Mouse (Mus musculus) MEL (cell line): ENCODE results near the gene L3mbtl4. TPM values are rescaled to one million over a fixed set of nuclear protein-coding genes. Genes with fewer than 3 reads are reported as not detected.

ENCODE experiments used
- DNase-seq: peaks from one replicate; pipeline ENCODE4 v3.0.0; 2011; ENCODE audit warnings: low read depth, low spot score
- H3K27ac ChIP-seq: 2 replicates; pipeline ENCODE4 v1.5.1; 2012; ENCODE audit warnings: low read depth, mild to moderate bottlenecking, control low read depth, low read length, moderate library complexity; ENCODE audit not compliant: control insufficient read depth
- H3K27me3 ChIP-seq, 2 experiments: fragments of 150-350 bp in 1 of 2; sonication (generic) in 1 of 2; 2 replicates each; pipeline ENCODE4 v1.6.1; 2012; ENCODE audit warnings: low read length in 2 of 2, mild to moderate bottlenecking in 2 of 2, improper control_type of control experiment in 1 of 2, moderate library complexity in 1 of 2; ENCODE audit not compliant: insufficient read depth in 2 of 2, control insufficient read depth in 1 of 2
- H3K36me3 ChIP-seq, 2 experiments: 2 replicates each; pipeline ENCODE4 v1.6.1; 2012 to 2014; ENCODE audit warnings: low read length in 2 of 2, improper control_type of control experiment in 1 of 2, inconsistent platforms in 1 of 2, mild to moderate bottlenecking in 1 of 2; ENCODE audit not compliant: insufficient read depth in 2 of 2, control insufficient read depth in 1 of 2
- H3K4me1 ChIP-seq, 2 experiments: fragments of 150-350 bp in 1 of 2; sonication (generic) in 1 of 2; 2 replicates each; pipeline ENCODE4 v1.6.1; 2012; ENCODE audit warnings: low read length in 2 of 2, improper control_type of control experiment in 1 of 2, mild to moderate bottlenecking in 1 of 2; ENCODE audit not compliant: insufficient read depth in 2 of 2, control insufficient read depth in 1 of 2
- H3K4me3 ChIP-seq, 2 experiments: fragments of 150-350 bp in 1 of 2; sonication (generic) in 1 of 2; 2 replicates each; pipeline ENCODE4 v1.5.1; 2012; ENCODE audit warnings: low read depth in 2 of 2, low read length in 2 of 2, mild to moderate bottlenecking in 2 of 2, moderate library complexity in 2 of 2, control low read depth in 1 of 2, improper control_type of control experiment in 1 of 2; ENCODE audit not compliant: control insufficient read depth in 1 of 2, insufficient read depth in 1 of 2
- H3K79me2 ChIP-seq: 2 replicates; pipeline ENCODE4 v1.6.1; 2012; ENCODE audit warnings: mild to moderate bottlenecking, low read length, moderate library complexity; ENCODE audit not compliant: control insufficient read depth, poor library complexity, insufficient read depth
- H3K9ac ChIP-seq: 2 replicates; pipeline ENCODE4 v1.6.1; 2012; ENCODE audit warnings: low read depth, mild to moderate bottlenecking, control low read depth, low read length, moderate library complexity; ENCODE audit not compliant: control insufficient read depth, poor library complexity, severe bottlenecking
- H3K9me3 ChIP-seq: fragments of 150-350 bp; sonication (generic); replicated peaks from 2 replicates; pipeline ENCODE4 v1.6.1; 2012; ENCODE audit warnings: mild to moderate bottlenecking, low read length, improper control_type of control experiment, moderate library complexity; ENCODE audit not compliant: insufficient read depth
- BHLHE40 ChIP-seq: IDR thresholded peaks from 2 replicates; pipeline ENCODE4 v1.6.1; 2012; ENCODE audit warnings: low read depth, mild to moderate bottlenecking, inconsistent platforms, low read length, improper control_type of control experiment, borderline replicate concordance
- CHD1 ChIP-seq: IDR thresholded peaks from 2 replicates; pipeline ENCODE4 v1.6.1; 2012; ENCODE audit warnings: low read depth, mild to moderate bottlenecking, inconsistent platforms, low read length, improper control_type of control experiment
- E2F4 ChIP-seq: IDR thresholded peaks from 2 replicates; pipeline ENCODE4 v1.6.1; 2011; ENCODE audit warnings: low read depth, low read length, improper control_type of control experiment, borderline replicate concordance
- GATA1 ChIP-seq: IDR thresholded peaks from 2 replicates; pipeline ENCODE4 v1.6.1; 2011; ENCODE audit warnings: low read depth, low read length, improper control_type of control experiment
- HCFC1 ChIP-seq: IDR thresholded peaks from 2 replicates; pipeline ENCODE4 v1.6.1; 2012; ENCODE audit warnings: low read depth, mild to moderate bottlenecking, inconsistent platforms, low read length, improper control_type of control experiment, moderate library complexity
- JUND ChIP-seq: IDR thresholded peaks from 2 replicates; pipeline ENCODE4 v1.6.1; 2011; ENCODE audit warnings: low read depth, mild to moderate bottlenecking, improper control_type of control experiment, low read length
- MAFK ChIP-seq: IDR thresholded peaks from 2 replicates; pipeline ENCODE4 v1.6.1; 2011; ENCODE audit warnings: low read depth, mild to moderate bottlenecking, low read length, improper control_type of control experiment, borderline replicate concordance
- MEF2A ChIP-seq: IDR thresholded peaks from 2 replicates; pipeline ENCODE4 v1.6.1; 2014; ENCODE audit warnings: low read depth, mild to moderate bottlenecking, inconsistent platforms, low read length, improper control_type of control experiment; ENCODE audit not compliant: poor library complexity, insufficient replicate concordance, severe bottlenecking; ENCODE audit errors: extremely low read depth
- MYB ChIP-seq: IDR thresholded peaks from 2 replicates; pipeline ENCODE4 v1.6.1; 2011; ENCODE audit warnings: mild to moderate bottlenecking, low read depth, low read length, improper control_type of control experiment
- MYC ChIP-seq: IDR thresholded peaks from 2 replicates; pipeline ENCODE4 v1.6.1; 2011; ENCODE audit warnings: low read depth, mild to moderate bottlenecking, low read length, improper control_type of control experiment, moderate library complexity
- NELFE ChIP-seq: IDR thresholded peaks from 2 replicates; pipeline ENCODE4 v1.6.1; 2011; ENCODE audit warnings: low read depth, low read length, improper control_type of control experiment
- RAD21 ChIP-seq: IDR thresholded peaks from 2 replicates; pipeline ENCODE4 v1.6.1; 2011; ENCODE audit warnings: mild to moderate bottlenecking, low read depth, low read length, improper control_type of control experiment
- SMC3 ChIP-seq: IDR thresholded peaks from 2 replicates; pipeline ENCODE4 v1.6.1; 2011; ENCODE audit warnings: low read depth, low read length, improper control_type of control experiment
- TAL1 ChIP-seq: IDR thresholded peaks from 2 replicates; pipeline ENCODE4 v1.6.1; 2012; ENCODE audit warnings: mild to moderate bottlenecking, inconsistent platforms, low read length, moderate library complexity, mixed read lengths
- TCF12 ChIP-seq: IDR thresholded peaks from 2 replicates; pipeline ENCODE4 v1.6.1; 2014; ENCODE audit warnings: low read depth, mild to moderate bottlenecking, inconsistent platforms, low read length, improper control_type of control experiment, moderate library complexity
- UBTF ChIP-seq: IDR thresholded peaks from 2 replicates; pipeline ENCODE4 v1.6.1; 2012; ENCODE audit warnings: low read depth, mild to moderate bottlenecking, inconsistent platforms, low read length, improper control_type of control experiment, moderate library complexity, borderline replicate concordance; ENCODE audit not compliant: insufficient read depth
- ZNF384 ChIP-seq: IDR thresholded peaks from 2 replicates; pipeline ENCODE4 v1.6.1; 2012; ENCODE audit warnings: low read depth, mild to moderate bottlenecking, inconsistent platforms, low read length, improper control_type of control experiment
- polyA plus RNA-seq, 2 experiments: library from polyadenylated mRNA; stranded (reverse) in 1 of 2; unstranded in 1 of 2; fragments of >175 nt in 1 of 2; fragments of >200 nt in 1 of 2; gene quantifications; 2 replicates each; pipeline versions ENCODE4 v1.2.1 to v1.2.4; 2012; ENCODE audit warnings: low replicate concordance in 2 of 2, low read depth in 1 of 2; ENCODE audit not compliant: insufficient read length in 2 of 2, insufficient read depth in 1 of 2, missing spikeins in 1 of 2
- total RNA-seq: library from RNA; depleted of rRNA; stranded (reverse); fragments of 300-350 nt; gene quantifications from 2 replicates; pipeline ENCODE4 v1.2.3, GENCODE M21; 2012

Gene L3mbtl4
- total and polyA plus RNA-seq, 3 experiments = not detected

- Histone ChIP-seq H3K9ac (no peak overlapping the region), H3K9me3 (no peaks in the 10 kb centered on the region), H3K36me3 (no peaks in the 10 kb centered on the region), H3K27ac (no peak overlapping the region), H3K4me1 (no peaks in the 10 kb centered on the region), H3K79me2 (no peaks in the 10 kb centered on the region), H3K27me3 (no peaks in the 10 kb centered on the region), H3K4me3 (no peak overlapping the region)
- TF ChIP-seq MEF2A = no peak
- TF ChIP-seq GATA1 = no peak
- TF ChIP-seq TAL1 = no peak
- TF ChIP-seq NELFE = no peak
- no peak for TF ChIP-seq SMC3
- no peak for TF ChIP-seq UBTF
- no peak for TF ChIP-seq CHD1
- TF ChIP-seq RAD21 = no peak
- no peak for TF ChIP-seq MYC
- TF ChIP-seq BHLHE40 = no peak
- TF ChIP-seq MAFK = no peak
- no peak for TF ChIP-seq HCFC1
- no peak for DNase-seq
Observed at GRCm38 (mm10) chr17:68629631-68630426, 356.2 kb downstream of the L3mbtl4 start.

- no peaks in the 10 kb centered on the region for H3K9me3 ChIP-seq
- no peaks in the 10 kb centered on the region for H3K36me3 ChIP-seq
- H3K27ac ChIP-seq = no peak overlapping the region
- TF ChIP-seq CHD1 = no peak
- no peak for TF ChIP-seq UBTF
- TF ChIP-seq JUND = no peak
- TF ChIP-seq TCF12 = no peak
- TF ChIP-seq E2F4 = no peak
- no peak for TF ChIP-seq NELFE
- no peak for TF ChIP-seq MEF2A
- no peak for TF ChIP-seq MYB
- TF ChIP-seq MYC = no peak
- TF ChIP-seq HCFC1 = no peak
- no peak for TF ChIP-seq ZNF384
- no peak overlapping the region for H3K9ac ChIP-seq
- no peaks in the 10 kb centered on the region for H3K27me3 ChIP-seq
- no peak overlapping the region for H3K4me3 ChIP-seq
- H3K79me2 ChIP-seq = no peaks in the 10 kb centered on the region
- no peaks in the 10 kb centered on the region for H3K4me1 ChIP-seq
- DNase-seq = no peak
Observed at GRCm38 (mm10) chr17:68631396-68631795, 357.8 kb downstream of the L3mbtl4 start.
